Mouse (Mus musculus) cortical plate, adult 2 months (tissue): ENCODE measurements around the gene Ltbp2.

Experiments
- CTCF ChIP-seq: fragments of 200-500 bp; IDR thresholded peaks from 2 replicates; pipeline ENCODE4 v1.5.1; 2011; ENCODE audit warnings: mild to moderate bottlenecking, control low read depth, low read length; ENCODE audit not compliant: insufficient read depth; ENCODE audit errors: extremely low read depth
- POLR2A ChIP-seq: fragments of 200-500 bp; IDR thresholded peaks from 2 replicates; pipeline ENCODE4 v1.6.1; 2011; ENCODE audit warnings: mild to moderate bottlenecking, low read length, control low read depth; ENCODE audit not compliant: insufficient read depth; ENCODE audit errors: extremely low read depth

DNA sequence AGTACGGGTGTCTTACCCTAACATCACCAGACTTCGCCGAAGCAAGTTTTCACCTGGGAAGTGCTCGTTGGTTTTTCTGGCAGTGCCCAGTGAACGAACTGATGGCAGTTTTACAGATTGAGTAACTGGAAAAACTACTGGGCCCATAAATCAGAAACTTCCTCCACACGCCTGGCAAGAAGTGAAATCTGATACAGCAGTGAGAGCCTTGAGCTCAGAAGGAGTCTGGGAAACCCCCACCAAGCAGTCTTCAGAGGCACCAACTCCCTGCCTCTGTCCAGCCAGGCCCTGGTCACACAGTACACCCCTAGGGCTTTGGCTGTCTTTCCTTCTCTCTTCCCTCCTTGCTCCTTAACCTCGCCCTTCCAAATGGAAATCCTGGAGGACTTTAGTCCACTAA, 28.9 kb downstream of the Ltbp2 start:
- TF ChIP-seq POLR2A (no peak), CTCF (no peak)
